Mouse (Mus musculus) thymus, adult 2 months (tissue): ENCODE measurements around the gene St8sia2. TPM values are rescaled to one million over a fixed set of nuclear protein-coding genes. Genes with fewer than 3 reads are reported as not detected.

ENCODE experiments used
- DNase-seq: peaks from one replicate; pipeline ENCODE4 v3.0.0; 2021
- H3K27ac ChIP-seq: fragments of 200-500 bp; 2 replicates; pipeline ENCODE4 v1.5.1; 2012; ENCODE audit warnings: low read length, control low read depth; ENCODE audit not compliant: control insufficient read depth, insufficient read depth
- H3K27me3 ChIP-seq: fragments of 200-500 bp; 2 replicates; pipeline ENCODE4 v1.6.1; 2012; ENCODE audit warnings: mild to moderate bottlenecking, low read length, moderate library complexity, mixed read lengths; ENCODE audit not compliant: control insufficient read depth, insufficient read depth
- H3K36me3 ChIP-seq: fragments of 200-500 bp; 2 replicates; pipeline ENCODE4 v1.6.1; 2012; ENCODE audit warnings: mild to moderate bottlenecking, low read length, moderate library complexity; ENCODE audit not compliant: control insufficient read depth, insufficient read depth
- H3K4me1 ChIP-seq: fragments of 200-500 bp; replicated peaks from 2 replicates; pipeline ENCODE4 v1.6.1; 2012; ENCODE audit warnings: low read length; ENCODE audit not compliant: control insufficient read depth, insufficient read depth
- H3K4me3 ChIP-seq: fragments of 200-500 bp; 2 replicates; pipeline ENCODE4 v1.5.1; 2012; ENCODE audit warnings: mild to moderate bottlenecking, low read length, control low read depth, moderate library complexity; ENCODE audit not compliant: control insufficient read depth, insufficient read depth
- CTCF ChIP-seq: fragments of 200-500 bp; IDR thresholded peaks from 2 replicates; pipeline ENCODE4 v1.5.1; 2012; ENCODE audit warnings: mild to moderate bottlenecking, control low read depth, low read length, moderate library complexity, borderline replicate concordance; ENCODE audit not compliant: control insufficient read depth, poor library complexity, insufficient read depth; ENCODE audit errors: extremely low read depth
- POLR2A ChIP-seq: fragments of 200-500 bp; IDR thresholded peaks from 2 replicates; pipeline ENCODE4 v1.6.1; 2012; ENCODE audit warnings: mild to moderate bottlenecking, low read length, control low read depth, moderate library complexity; ENCODE audit not compliant: control insufficient read depth, poor library complexity, insufficient read depth; ENCODE audit errors: extremely low read depth
- WGBS: fragments of 180-500 bp; shearing (Covaris S2); methylation state at CpG from one replicate; pipeline ENCODE4 v1.1.7; 2018; 5-methylcytosine and 5-hydroxymethylcytosine counted together
- polyA plus RNA-seq: library from polyadenylated mRNA; depleted of rRNA; stranded (reverse); fragments of >200 nt; gene quantifications from 2 replicates; pipeline ENCODE4 v1.2.3, GENCODE M21; 2012

St8sia2 gene
- polyA plus RNA-seq, 1 experiment, result 0.47 TPM

DNA sequence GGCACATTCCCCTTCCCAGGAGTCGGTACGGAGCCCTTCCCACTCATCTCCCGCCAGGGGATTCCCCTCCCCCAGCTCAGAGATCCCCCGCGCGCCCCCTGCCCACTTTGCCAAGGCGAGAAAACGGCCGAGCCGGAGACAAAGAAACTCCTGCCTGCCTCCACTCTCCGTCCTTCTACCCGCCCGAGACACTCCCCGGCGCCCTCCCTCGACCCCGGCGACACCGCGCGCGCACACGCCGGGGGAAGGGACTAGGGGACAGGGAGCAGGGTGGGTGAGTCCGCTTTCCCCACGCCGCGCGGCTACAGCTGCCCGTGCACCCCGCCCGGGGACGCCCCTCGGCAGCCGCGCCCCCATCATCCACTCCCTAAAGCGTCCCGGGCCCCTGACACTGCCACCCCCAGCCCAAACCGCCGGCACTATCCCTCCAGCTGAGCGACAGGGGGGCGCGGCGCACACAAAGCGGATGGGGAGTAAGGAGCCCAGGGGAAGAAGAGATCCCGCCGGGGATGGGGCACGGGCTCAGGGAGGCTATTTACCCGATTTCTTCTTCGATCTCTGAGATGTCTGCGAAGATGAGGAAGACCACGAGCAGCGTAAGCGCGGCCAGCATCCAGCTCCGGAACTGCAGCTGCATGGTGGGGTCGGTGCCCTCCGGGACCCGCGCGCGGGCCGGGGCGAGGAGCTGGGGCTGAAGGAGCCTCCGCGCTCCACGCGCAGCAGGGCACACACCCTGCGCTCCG, 461 bp downstream of the St8sia2 start:
- no peak for DNase-seq
- TF ChIP-seq POLR2A, result no peak
- no peak for TF ChIP-seq CTCF
- Histone ChIP-seq H3K27me3 (peaks cover 4% of the 10 kb centered on the region; the same call in 1 of the 2 replicates), H3K4me1 (no peaks in the 10 kb centered on the region), H3K36me3 (no peaks in the 10 kb centered on the region), H3K4me3 (no peak overlapping the region; the same call in 1 of the 2 replicates), H3K27ac (no peak overlapping the region)
- under 1% methylated on average over 70 of the region's 70 CpGs for WGBS

GRCm38 (mm10) chr7:74011976-74012857, 1.3 kb downstream of the St8sia2 start:
- no peak for TF ChIP-seq POLR2A
- TF ChIP-seq CTCF, result no peak
- no peak for DNase-seq
- Histone ChIP-seq H3K4me3 (no peak overlapping the region), H3K36me3 (no peaks in the 10 kb centered on the region), H3K27me3 (peaks cover 4% of the 10 kb centered on the region; the same call in 1 of the 2 replicates), H3K27ac (no peak overlapping the region), H3K4me1 (no peaks in the 10 kb centered on the region)
- WGBS, result 13% methylated on average over 43 of the region's 43 CpGs

GRCm38 (mm10) chr7:74008946-74009542, 4.4 kb downstream of the St8sia2 start:
- H3K4me3 ChIP-seq, result no peak overlapping the region

DNA sequence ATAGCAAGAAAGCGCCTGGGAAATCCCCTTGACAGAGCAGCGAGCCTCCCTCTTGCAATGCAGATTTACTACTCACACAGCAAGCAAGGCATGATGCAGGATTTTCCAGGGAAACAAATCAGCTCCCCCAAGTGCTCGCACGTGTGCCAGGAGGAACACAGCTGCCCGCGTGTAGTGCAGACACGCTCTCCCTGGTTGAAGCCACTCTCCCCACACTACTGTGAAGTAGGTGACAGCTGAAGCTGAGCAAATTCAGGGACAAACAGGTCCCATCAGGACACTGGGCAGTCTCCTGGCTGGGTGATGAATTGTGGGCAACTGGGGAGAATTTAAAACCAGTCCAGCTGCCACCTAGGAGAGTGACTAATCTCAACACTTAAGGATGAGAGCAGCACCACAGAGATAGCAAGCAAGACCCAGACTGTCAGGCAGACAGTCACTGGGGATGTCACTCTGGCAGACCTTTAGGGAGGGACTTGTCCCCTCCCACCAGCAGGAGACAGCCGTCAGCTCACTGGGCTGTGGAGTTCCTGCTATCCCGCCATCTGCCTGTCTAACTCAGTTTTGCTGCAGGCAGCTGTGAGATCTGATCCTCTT, 6.6 kb downstream of the St8sia2 start:
- no peak for DNase-seq
- TF ChIP-seq POLR2A, result no peak
- TF ChIP-seq CTCF, result no peak
- no peaks in the 10 kb centered on the region; the same call in 1 of the 2 replicates for H3K27me3 ChIP-seq
- no peak overlapping the region for H3K27ac ChIP-seq
- no peaks in the 10 kb centered on the region for H3K4me1 ChIP-seq
- H3K36me3 ChIP-seq, result no peaks in the 10 kb centered on the region
- WGBS, result 76% methylated on average over 9 of the region's 9 CpGs
- no peak overlapping the region for H3K4me3 ChIP-seq

More at GRCm38 (mm10) chr7:74008946-74009542, 4.4 kb downstream of the St8sia2 start:
- no peak for DNase-seq
- WGBS, result 91% methylated on average over 7 of the region's 7 CpGs
- Histone ChIP-seq H3K27me3 (peaks cover 4% of the 10 kb centered on the region; the same call in 1 of the 2 replicates), H3K4me1 (no peaks in the 10 kb centered on the region), H3K36me3 (no peaks in the 10 kb centered on the region), H3K27ac (no peak overlapping the region)
- no peak for TF ChIP-seq CTCF
- no peak for TF ChIP-seq POLR2A

- WGBS, result 54% methylated on average over 1 of the region's 1 CpGs
- Histone ChIP-seq H3K4me1 (no peaks in the 10 kb centered on the region), H3K4me3 (no peak overlapping the region), H3K27ac (no peak overlapping the region), H3K27me3 (no peaks in the 10 kb centered on the region; the same call in 1 of the 2 replicates), H3K36me3 (no peaks in the 10 kb centered on the region)
- TF ChIP-seq POLR2A (no peak), CTCF (no peak)
- no peak for DNase-seq
These were observed 7.1 kb downstream of the St8sia2 start for GRCm38 (mm10) chr7:74006364-74006763.
